In the genomic region with DNA sequence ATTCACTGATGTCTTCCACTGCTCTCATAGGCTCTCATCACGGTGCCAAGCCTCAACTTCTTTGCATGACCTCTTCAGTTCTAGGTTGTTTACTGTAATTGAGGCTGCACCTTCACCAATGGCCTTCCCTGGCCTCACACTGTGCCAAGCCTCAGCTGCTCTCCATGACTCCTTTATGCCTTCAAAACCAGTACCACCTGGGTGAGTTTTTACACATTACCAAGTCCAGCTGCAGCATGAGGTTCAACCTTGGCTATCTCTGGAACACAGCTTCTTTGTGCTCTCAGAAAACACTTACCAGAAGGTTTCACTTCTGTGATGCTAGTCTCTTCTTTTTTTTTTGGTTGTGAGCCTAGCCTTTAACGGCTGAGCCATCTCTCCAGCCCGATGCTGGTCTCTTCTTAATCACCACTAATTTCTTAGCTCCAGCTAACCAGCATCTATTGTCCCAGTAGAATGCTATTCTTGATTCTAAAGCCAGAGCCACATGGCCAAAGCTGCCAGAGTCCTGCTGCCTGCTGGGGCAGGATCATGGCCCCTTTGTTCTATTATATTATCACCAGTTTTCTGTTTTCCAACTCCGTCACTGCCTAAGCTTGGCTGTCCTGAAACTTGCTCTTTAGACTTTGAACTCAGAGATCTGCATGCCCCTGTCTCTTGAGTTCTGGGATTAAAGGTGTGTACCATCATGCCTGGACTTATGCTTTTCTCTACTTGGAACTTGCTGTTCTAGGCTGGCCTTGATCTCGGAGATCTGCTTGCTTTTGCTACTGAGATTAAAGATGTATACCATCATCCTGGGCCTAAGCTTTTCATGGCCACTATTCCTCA, we compare ENCODE assay signal across 1 mouse cellular context.
TF ChIP-seq lines count a peak whose summit lies in the region.

No protein-coding gene starts in this region.

TF ChIP-seq in CH12.LX, 34 proteins besides CTCF, POLR2A, EP300 and RAD21 (continued from another document):
- TF ChIP-seq IRF4 (IDR thresholded peaks at IDR 0.05; ENCODE audit: low read depth, low read length) (no peak; the same call in 1 of the 2 replicates), NRF1 (IDR thresholded peaks at IDR 0.05; ENCODE audit: low read depth, low read length) (no peak), JUN (IDR thresholded peaks at IDR 0.05; ENCODE audit: insufficient read depth, low read depth, low read length) (no peak), MYC (IDR thresholded peaks at IDR 0.05; ENCODE audit: low read depth, low read length) (peak; percentile 64; the same call in 1 of the 2 replicates), ZNF384 (IDR thresholded peaks at IDR 0.05; ENCODE audit: low read depth, low read length) (peak; percentile 87)
